Mouse (Mus musculus) stomach, embryonic 16.5 days (tissue): ENCODE results near the gene Tceanc2. TPM values are rescaled to one million over a fixed set of nuclear protein-coding genes. Genes with fewer than 3 reads are reported as not detected.
A peak's percentile ranks its signal among the peaks of the same experiment; 100 is the strongest.
"Not testable (repeated sequence)": the region's sequence is repeated elsewhere in the genome, so short reads cannot be mapped to it uniquely, and the experiment has no call there.

Experiments
- ATAC-seq: fragments of 200-750 bp; cut with Nextera tagmentation; 2 replicates; pipeline ENCODE4 v1.8.0; 2017; ENCODE audit warnings: moderate number of reproducible peaks, moderate TSS enrichment; ENCODE audit not compliant: insufficient read depth, low FRiP score
- H3K27ac ChIP-seq: fragments of 300-500 bp; sonication (generic); 2 replicates; pipeline ENCODE4 v1.5.1; 2014; ENCODE audit warnings: low read length
- H3K27me3 ChIP-seq: fragments of 300-500 bp; sonication (generic); 2 replicates; pipeline ENCODE4 v1.6.1; 2014; ENCODE audit warnings: low read length, control low read depth, mixed read lengths; ENCODE audit not compliant: control insufficient read depth, insufficient read depth
- H3K36me3 ChIP-seq: fragments of 300-500 bp; sonication (generic); 2 replicates; pipeline ENCODE4 v1.6.1; 2014; ENCODE audit warnings: low read length; ENCODE audit not compliant: control insufficient read depth, insufficient read depth
- H3K4me1 ChIP-seq: fragments of 300-500 bp; sonication (generic); 2 replicates; pipeline ENCODE4 v1.6.1; 2014; ENCODE audit warnings: low read length, control low read depth, mixed read lengths; ENCODE audit not compliant: control insufficient read depth, insufficient read depth
- H3K4me2 ChIP-seq: fragments of 300-500 bp; sonication (generic); 2 replicates; pipeline ENCODE4 v1.6.1; 2014; ENCODE audit warnings: low read depth, low read length, mixed read lengths
- H3K4me3 ChIP-seq: fragments of 300-500 bp; sonication (generic); replicated peaks from 2 replicates; pipeline ENCODE4 v1.5.1; 2014; ENCODE audit warnings: mild to moderate bottlenecking, low read length
- H3K9ac ChIP-seq: fragments of 300-500 bp; sonication (generic); 2 replicates; pipeline ENCODE4 v1.6.1; 2014; ENCODE audit warnings: low read length
- H3K9me3 ChIP-seq: fragments of 300-500 bp; sonication (generic); replicated peaks from 2 replicates; pipeline ENCODE4 v1.6.1; 2016; ENCODE audit warnings: low read length, control low read depth; ENCODE audit not compliant: control insufficient read depth
- WGBS: fragments of 180-500 bp; shearing (Covaris S2); extraction: QIAGEN DNeasy Blood & Tissue Kit; methylation state at CpG from one replicate; pipeline ENCODE4 v1.1.7; 2014; 5-methylcytosine and 5-hydroxymethylcytosine counted together
- polyA plus RNA-seq: library from polyadenylated mRNA; unstranded; fragments of >200 nt; fragmentation: Nextera tagmentation; extraction: Ambion mirVana; gene quantifications from 2 replicates; pipeline ENCODE4 v1.2.1, GENCODE M21; 2015

Tceanc2 gene
- polyA plus RNA-seq, 1 experiment from 2014 or later: 25.2 TPM

DNA sequence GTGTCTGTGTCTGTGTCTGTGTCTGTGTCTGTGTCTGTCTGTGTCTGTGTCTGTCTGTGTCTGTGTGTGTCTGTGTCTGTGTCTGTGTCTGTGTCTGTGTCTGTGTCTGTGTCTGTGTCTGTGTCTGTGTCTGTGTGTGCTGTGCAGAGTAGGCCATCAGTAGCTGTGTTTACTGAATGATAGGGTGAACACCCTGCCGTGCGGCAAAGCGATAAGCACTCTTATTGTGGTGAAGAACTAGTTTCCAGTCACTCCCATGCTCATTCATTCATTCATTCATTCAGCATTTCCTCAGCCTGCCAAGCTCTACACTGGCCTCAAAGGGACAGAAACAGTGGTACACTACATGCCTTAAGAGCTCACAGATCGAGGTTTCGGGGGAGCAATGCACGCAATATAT lies 69.7 kb downstream of the Tceanc2 start:
- not testable (repeated sequence) for H3K4me1 ChIP-seq, ATAC-seq, H3K36me3 ChIP-seq, H3K27ac ChIP-seq, H3K4me3 ChIP-seq, H3K4me2 ChIP-seq, H3K27me3 ChIP-seq, H3K9ac ChIP-seq, H3K9me3 ChIP-seq
- WGBS: 85% methylated on average over 6 of the region's 6 CpGs

DNA sequence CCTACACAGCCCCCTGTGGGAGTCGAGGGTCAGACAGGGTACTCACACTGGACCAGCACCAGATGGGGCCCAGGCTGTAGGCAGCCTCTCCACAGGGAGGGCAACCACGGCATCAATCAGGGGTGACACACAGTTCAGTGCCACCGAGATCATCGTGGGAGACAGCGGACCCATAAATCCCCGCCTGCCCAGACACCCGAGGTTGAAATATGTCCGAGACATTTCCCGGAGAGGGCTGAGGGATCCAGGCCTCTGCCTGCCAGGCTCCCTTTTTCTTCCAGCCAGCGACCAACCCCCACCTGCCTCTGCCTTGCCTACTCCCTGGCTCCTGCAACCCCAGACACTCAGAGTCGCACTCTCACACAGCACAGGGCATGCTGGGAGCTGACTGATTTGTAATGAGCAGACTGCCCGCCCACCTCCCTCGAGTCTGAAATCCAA lies 70.6 kb downstream of the Tceanc2 start:
- no peaks in the 10 kb centered on the region for H3K27me3 ChIP-seq
- no peaks in the 10 kb centered on the region for H3K9me3 ChIP-seq
- no peaks in the 10 kb centered on the region for H3K36me3 ChIP-seq
- 25% methylated on average over 13 of the region's 13 CpGs for whole genome bisulfite sequencing
- H3K4me1 ChIP-seq: peaks cover 6% of the 10 kb centered on the region; the same call in 1 of the 2 replicates
- no peak overlapping the region for H3K27ac ChIP-seq
- peak overlapping the region; percentile 58; the same call in 1 of the 2 replicates for H3K9ac ChIP-seq
- no peak for ATAC-seq
- 0 out of 2 replicates have a peak overlapping the region, but pooled peaks have one; percentile 19 for H3K4me2 ChIP-seq
- no peak overlapping the region for H3K4me3 ChIP-seq

DNA sequence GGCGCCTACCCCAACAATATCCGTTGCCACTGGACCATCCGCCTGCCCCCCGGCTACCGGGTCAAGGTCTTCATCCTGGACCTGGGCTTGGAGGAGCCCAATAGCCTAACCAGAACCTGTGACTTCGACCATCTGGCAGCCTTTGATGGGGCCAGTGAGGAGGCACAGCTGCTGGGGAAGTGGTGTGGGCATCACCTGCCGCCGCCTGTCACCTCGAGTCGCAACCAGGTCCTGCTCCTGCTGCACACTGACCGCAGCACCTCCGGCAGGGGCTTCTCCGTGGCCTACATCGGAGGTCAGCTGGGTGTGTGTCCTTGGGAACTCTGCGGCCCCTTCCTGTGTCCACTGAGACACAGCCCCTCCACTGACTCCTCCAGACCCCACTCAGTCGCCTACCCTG lies 72.1 kb downstream of the Tceanc2 start:
- Histone ChIP-seq H3K27ac (no peak overlapping the region), H3K4me2 (no peak overlapping the region), H3K36me3 (no peaks in the 10 kb centered on the region), H3K9ac (no peak overlapping the region), H3K27me3 (no peaks in the 10 kb centered on the region), H3K4me3 (no peak overlapping the region), H3K4me1 (peaks cover 6% of the 10 kb centered on the region; the same call in 1 of the 2 replicates), H3K9me3 (no peaks in the 10 kb centered on the region)
- WGBS: 80% methylated on average over 16 of the region's 16 CpGs
- no peak for ATAC-seq

DNA sequence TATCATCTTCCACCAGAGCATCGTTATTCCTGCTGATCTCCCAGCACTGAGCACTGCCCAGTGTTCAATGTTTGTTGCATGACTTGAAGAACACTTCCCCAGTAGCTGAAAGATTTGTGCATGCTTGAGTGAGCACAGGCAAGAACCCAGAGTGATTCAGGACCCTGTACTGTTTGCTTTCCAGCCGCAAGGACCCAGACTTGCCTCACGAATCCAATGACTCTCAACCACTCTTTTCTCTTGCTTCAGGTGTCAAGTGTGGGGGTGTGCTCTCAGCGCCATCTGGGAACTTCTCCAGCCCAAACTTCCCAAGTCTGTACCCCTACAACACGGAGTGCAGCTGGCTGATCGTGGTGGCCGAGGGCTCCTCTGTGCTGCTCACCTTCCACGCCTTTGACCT lies 76.7 kb downstream of the Tceanc2 start:
- no peak for ATAC-seq
- no peak overlapping the region for H3K4me2 ChIP-seq
- H3K4me1 ChIP-seq: no peaks in the 10 kb centered on the region
- H3K27ac ChIP-seq: no peak overlapping the region
- H3K9me3 ChIP-seq: no peaks in the 10 kb centered on the region
- no peaks in the 10 kb centered on the region for H3K27me3 ChIP-seq
- no peak overlapping the region for H3K4me3 ChIP-seq
- H3K9ac ChIP-seq: no peak overlapping the region
- no peaks in the 10 kb centered on the region for H3K36me3 ChIP-seq
- 63% methylated on average over 8 of the region's 8 CpGs for WGBS

DNA sequence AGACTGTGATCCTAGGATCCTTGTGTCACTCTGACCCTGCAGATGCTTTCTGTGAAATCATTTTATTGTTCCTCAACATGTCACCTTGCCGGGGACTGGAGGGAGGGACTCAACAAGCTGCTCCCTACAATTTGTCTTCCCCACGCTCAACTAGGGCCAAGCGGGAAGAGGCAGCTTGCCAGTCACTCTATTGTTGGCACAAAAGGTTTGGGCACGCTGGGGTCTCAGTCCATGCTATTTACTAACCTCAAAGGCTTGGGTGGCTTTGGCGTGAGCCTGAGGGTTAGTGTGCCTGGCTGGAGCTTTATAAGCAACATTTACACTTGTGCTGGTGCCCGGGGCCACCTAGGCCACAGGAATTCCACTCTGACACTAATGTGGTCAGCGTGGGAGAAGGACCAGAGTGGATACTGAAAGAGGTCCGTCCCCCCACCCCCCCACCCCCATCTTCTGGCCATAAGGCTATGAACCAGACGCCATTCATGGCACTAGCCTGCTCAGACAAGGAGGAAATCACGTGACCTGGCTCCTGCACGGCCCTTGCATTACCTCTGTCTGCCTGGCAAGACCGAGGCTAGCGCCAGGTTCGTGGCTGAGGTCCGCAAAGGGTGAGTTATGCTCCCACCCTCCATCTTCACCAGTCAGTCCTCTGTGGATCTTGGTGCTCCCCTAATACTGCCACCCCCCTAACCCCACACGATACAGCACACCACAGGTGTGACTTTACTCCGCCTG lies 80.0 kb downstream of the Tceanc2 start:
- Histone ChIP-seq H3K4me1 (no peaks in the 10 kb centered on the region), H3K9me3 (no peaks in the 10 kb centered on the region), H3K27ac (no peak overlapping the region), H3K4me2 (no peak overlapping the region), H3K4me3 (no peak overlapping the region), H3K9ac (no peak overlapping the region), H3K27me3 (no peaks in the 10 kb centered on the region), H3K36me3 (no peaks in the 10 kb centered on the region)
- WGBS: 78% methylated on average over 17 of the region's 17 CpGs
- no peak for ATAC-seq

DNA sequence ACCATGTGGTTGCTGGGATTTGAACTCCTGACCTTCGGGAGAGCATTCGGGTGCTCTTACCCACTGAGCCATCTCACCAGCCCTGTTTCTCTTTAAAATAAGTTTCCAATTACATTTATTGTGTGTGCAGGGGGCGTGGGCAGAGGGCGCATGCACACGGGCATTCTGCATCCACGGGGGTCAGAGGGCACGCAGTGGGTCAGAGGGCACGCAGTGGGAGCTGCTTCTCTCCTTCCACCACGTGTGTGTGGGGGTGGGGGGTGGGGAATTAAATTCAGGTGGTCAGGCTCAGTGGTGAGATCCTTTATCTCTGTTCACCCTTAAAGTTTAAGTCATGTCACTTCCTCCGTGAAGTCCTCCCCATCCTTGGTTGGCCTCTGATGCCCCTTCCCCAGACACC lies 80.5 kb downstream of the Tceanc2 start:
- Histone ChIP-seq H3K4me2 (no peak overlapping the region), H3K27me3 (no peaks in the 10 kb centered on the region), H3K4me3 (no peak overlapping the region), H3K4me1 (no peaks in the 10 kb centered on the region), H3K9ac (no peak overlapping the region), H3K9me3 (no peaks in the 10 kb centered on the region), H3K36me3 (no peaks in the 10 kb centered on the region), H3K27ac (no peak overlapping the region)
- WGBS: 74% methylated on average over 10 of the region's 10 CpGs
- no peak for ATAC-seq

DNA sequence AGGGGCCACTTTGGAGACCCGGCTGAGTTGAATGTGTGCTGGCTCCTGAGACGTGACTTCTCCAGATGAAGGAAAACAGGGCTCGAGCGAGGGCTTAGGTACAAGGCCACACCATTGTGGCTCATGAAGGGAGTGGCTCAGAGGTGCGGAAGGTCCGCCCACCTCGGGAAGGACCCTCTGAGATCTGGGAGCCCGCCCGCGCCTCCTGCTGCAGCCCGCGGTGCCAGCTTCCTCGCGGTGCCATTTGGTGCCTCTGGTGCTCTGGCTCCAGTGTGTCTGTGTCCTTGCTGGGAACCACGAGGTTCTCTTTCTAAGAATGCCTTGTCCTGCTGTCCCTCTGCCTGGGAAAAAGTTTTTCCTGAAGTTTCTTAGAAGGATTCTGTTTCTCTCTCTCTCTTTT lies 81.0 kb downstream of the Tceanc2 start:
- no peak overlapping the region for H3K4me2 ChIP-seq
- H3K36me3 ChIP-seq: no peaks in the 10 kb centered on the region
- H3K27me3 ChIP-seq: no peaks in the 10 kb centered on the region
- H3K4me3 ChIP-seq: no peak overlapping the region
- H3K27ac ChIP-seq: no peak overlapping the region
- ATAC-seq: no peak
- no peaks in the 10 kb centered on the region for H3K9me3 ChIP-seq
- no peaks in the 10 kb centered on the region for H3K4me1 ChIP-seq
- peak overlapping the region; percentile 19; the same call in 1 of the 2 replicates for H3K9ac ChIP-seq
- WGBS: 41% methylated on average over 15 of the region's 15 CpGs

DNA sequence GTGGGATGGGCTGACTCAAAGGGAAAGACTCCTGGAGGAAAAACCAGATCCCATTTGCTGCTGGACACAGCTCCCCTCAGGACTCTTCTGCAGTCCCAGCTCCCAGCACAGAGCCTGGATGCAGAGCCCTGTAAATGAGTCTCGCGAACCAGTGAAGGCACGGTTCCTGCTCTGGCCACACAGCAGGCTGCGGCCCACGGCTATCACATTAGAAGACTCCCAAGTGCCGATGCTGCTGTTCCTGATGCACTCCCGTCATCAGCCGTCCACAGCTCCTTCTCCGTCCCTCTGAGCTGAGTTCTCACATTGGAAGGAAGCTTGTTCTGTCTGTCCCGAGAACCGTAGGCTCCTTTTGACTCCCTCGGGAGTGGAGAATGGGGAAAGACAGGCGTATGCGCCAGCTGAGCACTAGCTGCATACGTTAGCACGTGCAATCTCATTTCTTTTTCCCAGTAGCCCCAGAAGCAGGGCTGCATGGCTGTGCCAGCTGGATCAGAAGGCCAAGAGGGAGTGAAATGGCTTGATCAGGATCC lies 82.0 kb downstream of the Tceanc2 start, which contains the start of gene Cdcp2:
TSS of gene Cdcp2 (plus strand) at position 51 of the 533 bp plus-strand sequence.
- no peaks in the 10 kb centered on the region for H3K4me1 ChIP-seq
- 69% methylated on average over 16 of the region's 16 CpGs for WGBS
- no peak for ATAC-seq
- 0 out of 2 replicates have a peak within 1 kb of the TSS, but pooled peaks have one; percentile 19 for H3K9ac ChIP-seq
- no peak within 1 kb of the TSS for H3K4me2 ChIP-seq
- no peak within 1 kb of the TSS for H3K27ac ChIP-seq
- H3K9me3 ChIP-seq: no peaks in the 10 kb centered on the region
- no peaks in the 10 kb centered on the region for H3K27me3 ChIP-seq
- H3K4me3 ChIP-seq: no peak within 1 kb of the TSS
- no peaks in the 10 kb centered on the region for H3K36me3 ChIP-seq

DNA sequence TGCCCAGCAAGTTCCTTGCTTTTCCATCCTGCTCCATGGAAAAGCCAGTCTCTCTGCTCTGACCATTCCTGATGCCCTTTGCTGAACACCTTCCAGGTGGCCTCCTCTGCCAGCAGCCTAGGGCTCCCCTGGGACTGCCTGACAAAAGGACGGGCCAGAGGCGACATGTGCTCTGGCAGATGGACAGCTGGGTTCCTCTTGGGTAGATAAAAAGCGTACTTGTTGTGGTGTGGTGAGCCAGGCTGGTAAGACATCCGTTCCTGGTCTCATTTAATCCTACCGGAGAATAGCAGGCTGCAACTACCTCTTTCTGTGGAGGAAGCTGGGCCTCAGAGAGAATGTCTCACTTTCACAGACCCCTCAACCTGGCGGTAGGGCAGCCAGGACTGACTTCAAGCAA lies 82.9 kb downstream of the Tceanc2 start:
- WGBS: 52% methylated on average over 6 of the region's 6 CpGs
- no peaks in the 10 kb centered on the region for H3K9me3 ChIP-seq
- H3K27me3 ChIP-seq: no peaks in the 10 kb centered on the region
- no peak overlapping the region for H3K9ac ChIP-seq
- no peak for ATAC-seq
- H3K36me3 ChIP-seq: no peaks in the 10 kb centered on the region
- no peak overlapping the region for H3K4me3 ChIP-seq
- H3K4me1 ChIP-seq: no peaks in the 10 kb centered on the region
- no peak overlapping the region for H3K4me2 ChIP-seq
- H3K27ac ChIP-seq: no peak overlapping the region
